Comparison of ENCODE assay signal across 10 mouse cellular contexts in genomic region chr9:90127146-90127545, GRCm38 (mm10). TPM values are rescaled to one million over a fixed set of nuclear protein-coding genes. Genes with fewer than 3 reads are reported as not detected.
DNase-seq lines count a peak whose midpoint lies in the region; ATAC-seq and TF ChIP-seq lines count a peak whose summit lies in the region.
"Had no signal": no experiment of that assay in that cellular context is flagged by ENCODE, and none has a peak within 500 bp of the region (broad histone marks: within the 10 kb centered on the region; RNA-seq: fewer than 3 reads in every experiment).

No protein-coding gene starts in this region.

- H3K9me3 ChIP-seq in heart, embryonic 10.5 days, result no peaks in the 10 kb centered on the region
- no peaks in the 10 kb centered on the region for H3K9me3 ChIP-seq in lung, embryonic 14.5 days (ENCODE audit: low read depth, low read length)
- H3K9me3 ChIP-seq in embryonic facial prominence, embryonic 10.5 days, result no peaks in the 10 kb centered on the region
- no peaks in the 10 kb centered on the region for H3K9me3 ChIP-seq in liver, embryonic 13.5 days (replicated peaks)
- H3K9me3 ChIP-seq: hindbrain, embryonic 13.5 days had no signal

- intact Hi-C loops in heart, postnatal 14 days (cut with DNase I), result loop anchor here (2.0 kb wide), 1 partner anchor 36 kb away; the partner anchor contains the start of gene Adamts7

- H3K27me3 ChIP-seq in heart, embryonic 10.5 days (ENCODE audit: insufficient read depth, poor library complexity, severe bottlenecking), result no peaks in the 10 kb centered on the region
- no peaks in the 10 kb centered on the region for H3K27me3 ChIP-seq in lung, embryonic 14.5 days (ENCODE audit: insufficient read depth, low read length)
- no peaks in the 10 kb centered on the region for H3K27me3 ChIP-seq in embryonic facial prominence, embryonic 10.5 days (replicated peaks; ENCODE audit: low read depth, poor library complexity, severe bottlenecking)
- no peaks in the 10 kb centered on the region for H3K27me3 ChIP-seq in liver, embryonic 13.5 days

- WGBS in heart, embryonic 10.5 days, result 57% methylated on average over 6 of the region's 6 CpGs
- 53% methylated on average over 6 of the region's 6 CpGs for WGBS in lung, embryonic 14.5 days
- 61% methylated on average over 6 of the region's 6 CpGs for WGBS in embryonic facial prominence, embryonic 10.5 days
- 40% methylated on average over 6 of the region's 6 CpGs for WGBS in liver, embryonic 13.5 days (ENCODE audit: insufficient replicate concordance)

- no peak for ATAC-seq in lung, embryonic 14.5 days (ENCODE audit: insufficient read depth)
- no peak for ATAC-seq in liver, embryonic 13.5 days (ENCODE audit: low read depth)

- no peaks in the 10 kb centered on the region for H3K36me3 ChIP-seq in heart, embryonic 10.5 days
- no peaks in the 10 kb centered on the region for H3K36me3 ChIP-seq in lung, embryonic 14.5 days (ENCODE audit: insufficient read depth)
- no peaks in the 10 kb centered on the region for H3K36me3 ChIP-seq in embryonic facial prominence, embryonic 10.5 days (replicated peaks)
- no peaks in the 10 kb centered on the region for H3K36me3 ChIP-seq in liver, embryonic 13.5 days
- H3K36me3 ChIP-seq: hindbrain, embryonic 13.5 days had no signal

- no peak overlapping the region for H3K27ac ChIP-seq in heart, embryonic 10.5 days
- no peak overlapping the region for H3K27ac ChIP-seq in lung, embryonic 14.5 days (ENCODE audit: low read depth)
- H3K27ac ChIP-seq in embryonic facial prominence, embryonic 10.5 days (replicated peaks), result no peak overlapping the region
- no peak overlapping the region for H3K27ac ChIP-seq in liver, embryonic 13.5 days
- H3K27ac ChIP-seq: hindbrain, embryonic 13.5 days; macrophage had no signal

- no peak overlapping the region for H3K9ac ChIP-seq in lung, embryonic 14.5 days
- peak overlapping the region; percentile 31 for H3K9ac ChIP-seq in liver, embryonic 13.5 days
- H3K9ac ChIP-seq: hindbrain, embryonic 13.5 days had no signal

- no peak for DNase-seq in heart, embryonic 10.5 days (ENCODE audit: low spot score)
- no peak for DNase-seq in heart, postnatal 14 days
- no peak for DNase-seq in lung, embryonic 14.5 days
- DNase-seq in lung, postnatal 25 days (ENCODE audit: low spot score), result no peak
- no peak for DNase-seq in embryonic facial prominence, embryonic 10.5 days (ENCODE audit: low spot score)
- no peak for DNase-seq in liver, embryonic 13.5 days
- no peak for DNase-seq in spleen, postnatal 10 days (ENCODE audit: low spot score in 2 of 2)
- DNase-seq in gastrocnemius, postnatal 25 days, result no peak

- TF ChIP-seq CTCF in lung, embryonic 14.5 days (IDR thresholded peaks at IDR 0.05; ENCODE audit: low read depth), result no peak

- no peaks in the 10 kb centered on the region for H3K4me1 ChIP-seq in heart, embryonic 10.5 days
- 0 out of 2 replicates have a peak, but pooled peaks cover 2% of the 10 kb centered on the region for H3K4me1 ChIP-seq in lung, embryonic 14.5 days (ENCODE audit: insufficient read depth)
- peaks cover 12% of the 10 kb centered on the region for H3K4me1 ChIP-seq in embryonic facial prominence, embryonic 10.5 days
- peaks cover 14% of the 10 kb centered on the region; the same call in 1 of the 2 replicates for H3K4me1 ChIP-seq in liver, embryonic 13.5 days (replicated peaks)

- H3K4me3 ChIP-seq in heart, embryonic 10.5 days, result peak overlapping the region; percentile 56; the same call in 1 of the 2 replicates
- H3K4me3 ChIP-seq in lung, embryonic 14.5 days (ENCODE audit: low read depth, low read length), result no peak overlapping the region
- peak overlapping the region; percentile 48 for H3K4me3 ChIP-seq in embryonic facial prominence, embryonic 10.5 days
- peak overlapping the region; percentile 55 for H3K4me3 ChIP-seq in liver, embryonic 13.5 days (replicated peaks)

- H3K4me2 ChIP-seq in lung, embryonic 14.5 days, result peak overlapping the region; percentile 56
- H3K4me2 ChIP-seq in liver, embryonic 13.5 days, result peak overlapping the region; percentile 69

RNA-seq across cellular contexts. Expression of gene Morf4l1, which starts 12.6 kb away (rescaled TPM):
- polyA plus RNA-seq in heart, embryonic 10.5 days (2016; fragmentation: Nextera tagmentation; extraction: Ambion mirVana), result 430 and 475 TPM in 2 replicates
- total RNA-seq in heart, postnatal 14 days (2021), result 100 to 1,000 TPM; 249 to 263 TPM
- 416 and 446 TPM in 2 replicates for polyA plus RNA-seq in lung, embryonic 14.5 days (2014; fragmentation: Nextera tagmentation; extraction: Ambion mirVana)
- 515 and 519 TPM in 2 replicates for polyA plus RNA-seq in embryonic facial prominence, embryonic 10.5 days (2016; fragmentation: Nextera tagmentation; extraction: Ambion mirVana)
- 141 and 164 TPM in 2 replicates for polyA plus RNA-seq in liver, embryonic 13.5 days (2015; fragmentation: Nextera tagmentation; extraction: Ambion mirVana)
- total RNA-seq in gastrocnemius, postnatal 25 days (2021), result 100 to 1,000 TPM; 154 to 171 TPM

RNA-seq across cellular contexts. Expression of gene Adamts7, which starts 35.7 kb away (rescaled TPM):
- polyA plus RNA-seq in heart, embryonic 10.5 days (2016; fragmentation: Nextera tagmentation; extraction: Ambion mirVana), result 5.6 and 7.0 TPM in 2 replicates
- 10 to 100 TPM; 23.4 to 27.5 TPM for total RNA-seq in heart, postnatal 14 days (2021)
- polyA plus RNA-seq in lung, embryonic 14.5 days (2014; fragmentation: Nextera tagmentation; extraction: Ambion mirVana), result 23.8 and 30.4 TPM in 2 replicates
- polyA plus RNA-seq in embryonic facial prominence, embryonic 10.5 days (2016; fragmentation: Nextera tagmentation; extraction: Ambion mirVana), result 14.6 and 14.9 TPM in 2 replicates
- polyA plus RNA-seq in liver, embryonic 13.5 days (2015; fragmentation: Nextera tagmentation; extraction: Ambion mirVana), result 0.71 and 1.4 TPM in 2 replicates
- total RNA-seq in gastrocnemius, postnatal 25 days (2021), result 1 to 10 TPM in 1 of 2 experiments, under 1 TPM in 1; 0.67 to 1.5 TPM
- polyA plus RNA-seq: macrophage had no signal
